Mouse (Mus musculus) E14TG2a.4 (cell line): Measurements from ENCODE around the gene Fars2.

Experiments
- H3K27me3 ChIP-seq: 2 replicates; pipeline ENCODE4 v1.6.1; 2014; ENCODE audit warnings: low read length, control low read depth; ENCODE audit not compliant: insufficient read depth
- H3K36me3 ChIP-seq: 2 replicates; pipeline ENCODE4 v1.6.1; 2014; ENCODE audit warnings: low read length, control low read depth; ENCODE audit not compliant: insufficient read depth
- H3K4me1 ChIP-seq: replicated peaks from 2 replicates; pipeline ENCODE4 v1.6.1; 2014; ENCODE audit warnings: low read depth, low read length, control low read depth
- H3K4me3 ChIP-seq: replicated peaks from 2 replicates; pipeline ENCODE4 v1.5.1; 2014; ENCODE audit warnings: mild to moderate bottlenecking, low read length
- H3K9me3 ChIP-seq: 2 replicates; pipeline ENCODE4 v1.6.1; 2014; ENCODE audit warnings: low read length, control low read depth
- CTCF ChIP-seq: conservative IDR thresholded peaks from 2 replicates; pipeline ENCODE4 v1.5.1; 2014; ENCODE audit warnings: low read length
- NANOG ChIP-seq: IDR thresholded peaks from 2 replicates; pipeline ENCODE4 v1.6.1; 2014; ENCODE audit warnings: borderline replicate concordance, low read length, mixed read lengths
- POU5F1 ChIP-seq: IDR thresholded peaks from 2 replicates; pipeline ENCODE4 v1.6.1; 2014; ENCODE audit warnings: low read length, borderline replicate concordance

Gene Fars2

DNA sequence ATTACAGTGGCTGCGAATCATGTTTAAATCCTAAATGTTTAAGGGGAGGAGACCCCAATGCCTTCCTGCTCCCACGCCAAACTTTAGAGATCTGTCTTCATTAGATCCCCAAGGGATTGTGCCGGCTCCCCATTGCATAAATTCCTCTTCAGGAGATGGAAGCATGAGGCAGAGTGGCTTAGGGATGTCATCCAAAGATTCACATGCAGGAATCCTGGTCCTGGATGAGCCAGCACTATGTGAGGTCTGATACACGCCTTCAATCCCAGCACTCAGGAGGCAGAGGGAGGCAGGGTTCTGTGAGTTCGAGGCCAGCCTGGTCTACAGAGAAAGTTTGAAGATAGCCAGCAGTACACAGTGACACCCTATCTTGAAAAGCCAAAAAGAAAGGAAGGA, 436.0 kb downstream of the Fars2 start:
- TF ChIP-seq POU5F1 = no peak
- no peak for TF ChIP-seq NANOG
- TF ChIP-seq CTCF = no peak
- Histone ChIP-seq H3K36me3 (no peaks in the 10 kb centered on the region), H3K4me1 (peaks cover 3% of the 10 kb centered on the region; the same call in 1 of the 2 replicates), H3K4me3 (no peak overlapping the region), H3K27me3 (peaks cover 4% of the 10 kb centered on the region; the same call in 1 of the 2 replicates), H3K9me3 (no peaks in the 10 kb centered on the region)

DNA sequence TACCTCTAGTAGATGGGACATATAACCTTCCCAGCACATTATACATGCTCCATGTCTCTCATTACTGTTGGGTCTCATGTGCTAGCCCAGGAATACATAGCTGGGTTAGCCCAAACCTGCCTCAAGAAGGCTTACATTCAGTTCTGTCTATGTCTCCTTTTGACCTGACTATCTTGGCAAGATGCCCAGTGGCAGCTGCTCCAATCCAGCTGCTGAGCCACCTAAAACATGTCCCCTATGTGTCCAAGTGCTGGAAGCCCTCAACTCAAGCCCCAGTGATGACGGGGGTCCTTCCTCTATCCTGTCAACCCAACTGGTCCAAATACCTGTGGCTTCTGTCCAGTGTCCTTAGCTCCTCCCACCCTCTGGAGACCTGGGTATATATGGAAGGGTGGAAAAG, 437.5 kb downstream of the Fars2 start:
- no peaks in the 10 kb centered on the region for H3K36me3 ChIP-seq
- no peaks in the 10 kb centered on the region for H3K9me3 ChIP-seq
- no peak overlapping the region for H3K4me3 ChIP-seq
- no peak for TF ChIP-seq POU5F1
- TF ChIP-seq NANOG = no peak
- TF ChIP-seq CTCF = no peak
- no peaks in the 10 kb centered on the region for H3K4me1 ChIP-seq
- H3K27me3 ChIP-seq = peaks cover 4% of the 10 kb centered on the region; the same call in 1 of the 2 replicates

DNA sequence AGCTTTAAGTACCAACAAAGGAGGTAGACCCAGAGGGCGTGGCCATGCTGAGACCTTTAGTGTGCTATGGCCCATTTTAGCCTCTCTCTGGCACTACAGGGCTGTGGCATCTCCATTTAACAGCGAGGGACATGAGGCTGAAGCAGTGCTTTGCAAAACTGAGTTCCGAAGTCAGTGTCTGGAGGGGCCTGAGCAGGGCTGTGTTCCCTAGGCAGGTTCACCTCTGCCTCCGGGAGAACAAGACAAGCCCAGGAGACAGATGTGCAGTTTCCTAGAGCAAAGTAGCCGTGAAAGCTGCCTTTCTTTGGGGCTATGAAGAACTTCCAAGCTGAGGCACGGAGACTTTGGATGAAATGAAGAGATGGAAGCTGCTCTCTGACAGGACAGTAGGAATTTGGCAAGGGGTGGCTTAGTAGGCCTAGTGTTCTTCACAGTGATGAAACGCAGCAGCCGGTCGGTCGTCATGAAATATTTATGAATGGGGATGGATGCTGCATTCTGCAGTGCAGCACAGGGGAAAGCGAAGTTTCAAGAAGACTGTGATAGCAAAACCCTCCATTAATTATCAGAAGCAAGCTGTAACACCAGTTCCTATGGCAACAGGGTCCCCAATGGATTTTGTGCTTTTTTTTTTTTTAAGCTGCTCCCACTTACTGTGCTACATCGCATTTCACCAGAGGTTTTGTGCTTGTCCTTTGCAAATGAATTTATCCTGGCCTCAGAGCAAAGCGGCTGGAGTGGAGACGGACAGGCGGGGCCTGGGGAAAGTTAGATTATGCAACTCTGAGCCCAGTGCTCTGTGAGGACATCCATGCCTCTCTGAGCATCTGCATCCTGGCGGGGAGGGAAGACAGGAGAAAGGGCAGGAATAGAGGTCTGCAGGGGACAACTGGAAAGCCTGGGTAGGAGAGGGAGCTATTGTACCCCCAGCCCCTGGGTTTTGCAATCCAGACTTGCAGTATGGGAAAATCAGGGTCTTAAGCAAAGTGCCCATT, 445.5 kb downstream of the Fars2 start:
- Histone ChIP-seq H3K9me3 (no peaks in the 10 kb centered on the region), H3K27me3 (no peaks in the 10 kb centered on the region; the same call in 1 of the 2 replicates), H3K36me3 (no peaks in the 10 kb centered on the region), H3K4me1 (peaks cover 18% of the 10 kb centered on the region), H3K4me3 (0 out of 2 replicates have a peak overlapping the region, but pooled peaks have one; percentile 7)
- TF ChIP-seq CTCF (no peak), POU5F1 (no peak), NANOG (no peak)

DNA sequence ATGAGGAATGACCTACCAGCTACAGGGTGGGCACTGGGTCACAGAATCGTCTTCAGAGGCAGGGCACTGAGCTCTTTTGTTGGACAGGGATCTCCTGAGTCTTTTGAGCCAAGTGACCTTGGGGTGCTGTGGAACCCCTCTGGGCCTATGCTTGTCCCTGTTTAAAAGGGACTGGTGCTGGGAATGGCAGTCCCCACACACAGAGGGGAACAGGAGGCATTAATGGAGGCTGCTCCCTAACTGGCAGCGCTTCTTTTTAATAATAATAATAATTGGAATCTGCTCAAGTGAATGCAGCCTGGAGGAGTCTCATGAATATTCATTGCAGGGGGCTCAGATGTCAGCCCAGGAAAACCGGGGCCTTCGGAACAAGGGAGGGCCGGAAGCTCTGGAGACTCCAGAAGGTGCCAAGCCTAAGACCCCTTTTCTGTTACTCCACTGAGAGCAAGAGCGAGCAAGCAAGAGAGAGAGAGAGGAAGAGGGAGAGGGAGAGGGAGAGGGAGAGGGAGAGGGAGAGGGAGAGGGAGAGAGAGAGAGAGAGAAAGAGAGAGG, 447.6 kb downstream of the Fars2 start:
- Histone ChIP-seq H3K36me3 (no peaks in the 10 kb centered on the region), H3K27me3 (no peaks in the 10 kb centered on the region; the same call in 1 of the 2 replicates), H3K9me3 (no peaks in the 10 kb centered on the region), H3K4me1 (peaks cover 18% of the 10 kb centered on the region), H3K4me3 (no peak overlapping the region)
- TF ChIP-seq CTCF (no peak), POU5F1 (no peak)

DNA sequence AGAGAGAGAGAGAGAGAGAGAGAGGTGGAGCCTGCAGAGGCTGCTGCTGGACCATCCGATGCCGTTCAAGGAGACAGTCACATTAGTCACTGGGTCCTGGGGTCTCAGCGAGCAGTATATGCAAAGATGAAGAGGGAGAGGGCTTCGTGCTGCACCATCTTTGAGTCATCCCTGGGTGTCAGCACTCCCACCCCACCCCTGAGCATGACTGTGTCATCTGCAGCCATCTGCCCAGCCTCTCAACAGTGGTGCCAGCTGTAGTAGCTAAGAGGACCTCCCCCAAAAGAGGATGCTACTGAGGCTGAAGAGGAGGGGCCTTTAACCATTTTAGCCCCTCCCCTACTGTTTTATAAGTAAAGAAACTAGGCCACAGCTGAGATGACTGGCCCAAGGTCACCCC, 459.6 kb downstream of the Fars2 start:
- no peaks in the 10 kb centered on the region for H3K36me3 ChIP-seq
- H3K9me3 ChIP-seq = no peaks in the 10 kb centered on the region
- TF ChIP-seq POU5F1 (no peak), NANOG (no peak), CTCF (no peak)

DNA sequence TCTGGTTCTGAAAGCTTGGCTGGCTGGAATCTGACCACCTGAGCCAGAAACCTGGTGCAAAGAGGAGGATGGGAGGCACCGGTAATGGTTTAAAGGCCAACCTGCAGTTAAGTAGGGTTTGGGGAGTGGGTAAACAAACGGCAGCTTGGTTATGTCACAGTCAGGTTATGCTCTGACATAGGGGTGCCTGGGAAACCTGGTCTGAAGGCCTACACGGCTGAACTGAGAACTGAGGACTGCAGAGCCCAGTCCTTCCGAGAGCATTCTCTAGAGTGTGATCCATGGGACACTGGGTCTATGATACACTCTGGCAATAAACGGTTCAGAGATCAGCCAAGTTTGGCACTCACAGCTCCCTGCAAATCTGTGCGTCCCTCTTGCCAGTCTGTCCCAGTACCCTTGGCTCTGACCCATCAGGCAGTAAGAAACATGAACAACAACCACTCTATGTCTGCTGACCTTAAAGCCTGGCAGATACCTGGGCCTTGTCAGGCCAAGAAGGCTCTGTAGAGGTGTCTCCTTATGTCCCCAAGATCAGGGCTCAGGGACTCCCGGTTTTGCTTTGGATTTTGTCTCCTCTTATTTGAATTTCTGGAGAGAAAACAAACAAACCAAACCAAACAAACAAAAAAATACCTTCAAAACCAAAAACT, 460.8 kb downstream of the Fars2 start:
- TF ChIP-seq CTCF (no peak), NANOG (no peak), POU5F1 (no peak)
- Histone ChIP-seq H3K4me1 (peaks cover 28% of the 10 kb centered on the region), H3K27me3 (peaks cover 25% of the 10 kb centered on the region), H3K9me3 (no peaks in the 10 kb centered on the region), H3K4me3 (peak overlapping the region; percentile 84), H3K36me3 (no peaks in the 10 kb centered on the region)

More for the DNA sequence above, 459.6 kb downstream of the Fars2 start:
- Histone ChIP-seq H3K4me1 (peaks cover 21% of the 10 kb centered on the region), H3K27me3 (peaks cover 21% of the 10 kb centered on the region), H3K4me3 (no peak overlapping the region)

DNA sequence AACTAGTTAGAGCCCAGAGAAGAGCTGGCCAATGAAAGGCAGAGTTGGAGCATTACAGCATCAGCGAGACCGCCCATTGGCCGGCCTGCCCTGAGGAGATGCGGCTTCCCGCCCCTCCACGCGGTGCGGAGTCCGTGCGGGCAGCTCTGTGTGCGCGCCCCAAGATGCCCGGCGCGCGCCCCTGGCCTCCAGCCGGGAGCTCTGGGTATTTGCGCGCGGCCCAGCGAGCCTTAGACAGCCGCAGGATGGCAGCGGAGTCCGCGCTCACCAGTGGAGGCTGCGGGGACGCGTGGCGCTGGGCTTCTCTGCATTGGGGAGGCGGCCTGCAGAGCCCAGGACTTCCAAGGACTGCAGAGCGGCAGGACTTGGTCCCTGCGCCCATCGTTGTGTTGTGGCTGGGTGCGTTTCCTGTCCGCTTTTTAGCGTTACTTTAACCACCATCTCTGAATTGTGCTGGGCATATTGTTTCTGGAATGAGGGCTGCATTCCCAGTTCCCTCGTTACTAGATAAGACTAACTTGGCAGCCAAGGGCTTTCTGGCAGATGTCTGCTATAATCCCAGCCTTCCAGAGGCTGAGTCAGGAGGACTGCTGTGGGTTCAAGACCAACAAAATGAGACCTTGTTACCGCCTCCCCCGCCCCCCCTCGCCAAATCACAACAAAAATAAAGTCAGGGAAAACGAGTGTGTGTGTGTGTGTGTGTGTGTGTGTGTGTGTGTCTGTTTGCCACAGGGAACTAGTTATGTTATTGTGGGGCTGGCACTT, 461.5 kb downstream of the Fars2 start:
- no peak for TF ChIP-seq NANOG
- TF ChIP-seq POU5F1 = no peak
- TF ChIP-seq CTCF = no peak
- H3K36me3 ChIP-seq = no peaks in the 10 kb centered on the region
- H3K4me3 ChIP-seq = peak overlapping the region; percentile 84
- peaks cover 26% of the 10 kb centered on the region for H3K27me3 ChIP-seq
- H3K4me1 ChIP-seq = peaks cover 35% of the 10 kb centered on the region
- no peaks in the 10 kb centered on the region for H3K9me3 ChIP-seq
